Mouse (Mus musculus) embryonic facial prominence, embryonic 13.5 days (tissue): ENCODE data around the gene Zfp473. TPM values are rescaled to one million over a fixed set of nuclear protein-coding genes. Genes with fewer than 3 reads are reported as not detected.
"Not testable (repeated sequence)": the region's sequence is repeated elsewhere in the genome, so short reads cannot be mapped to it uniquely, and the experiment has no call there.

Experiments
- ATAC-seq: fragments of 200-750 bp; cut with Nextera tagmentation; 2 replicates; pipeline ENCODE4 v1.8.0; 2017; ENCODE audit warnings: low read depth; ENCODE audit not compliant: insufficient number of reproducible peaks, insufficient read depth, low FRiP score, low TSS enrichment
- H3K27ac ChIP-seq: fragments of 300-500 bp; sonication (generic); 2 replicates; pipeline ENCODE4 v1.5.1; 2015; ENCODE audit warnings: moderate library complexity, mild to moderate bottlenecking, inconsistent platforms
- H3K27me3 ChIP-seq: fragments of 300-500 bp; sonication (generic); 2 replicates; pipeline ENCODE4 v1.6.1; 2015; ENCODE audit warnings: mild to moderate bottlenecking, inconsistent platforms
- H3K36me3 ChIP-seq: fragments of 300-500 bp; sonication (generic); 2 replicates; pipeline ENCODE4 v1.6.1; 2015; ENCODE audit warnings: mild to moderate bottlenecking, inconsistent platforms
- H3K4me1 ChIP-seq: fragments of 300-500 bp; sonication (generic); 2 replicates; pipeline ENCODE4 v1.6.1; 2015; ENCODE audit warnings: inconsistent platforms
- H3K4me2 ChIP-seq: fragments of 300-500 bp; sonication (generic); 2 replicates; pipeline ENCODE4 v1.6.1; 2015; ENCODE audit warnings: moderate library complexity, mild to moderate bottlenecking, inconsistent platforms
- H3K4me3 ChIP-seq: fragments of 300-500 bp; sonication (generic); 2 replicates; pipeline ENCODE4 v1.5.1; 2015; ENCODE audit warnings: mild to moderate bottlenecking, inconsistent platforms
- H3K9ac ChIP-seq: fragments of 300-500 bp; sonication (generic); 2 replicates; pipeline ENCODE4 v1.6.1; 2015; ENCODE audit warnings: mild to moderate bottlenecking, inconsistent platforms
- H3K9me3 ChIP-seq: fragments of 300-500 bp; sonication (generic); 2 replicates; pipeline ENCODE4 v1.6.1; 2016; ENCODE audit warnings: inconsistent platforms
- WGBS: fragments of 180-500 bp; shearing (Covaris S2); methylation state at CpG from one replicate; pipeline ENCODE4 v1.1.7; 2015; ENCODE audit warnings: mixed read lengths; 5-methylcytosine and 5-hydroxymethylcytosine counted together
- polyA plus RNA-seq: library from polyadenylated mRNA; unstranded; fragments of >200 nt; fragmentation: Nextera tagmentation; extraction: Ambion mirVana; gene quantifications from 2 replicates; pipeline ENCODE4 v1.2.1, GENCODE M21; 2015

Zfp473 gene
- polyA plus RNA-seq, 1 experiment from 2014 or later = 2.0 TPM

GRCm38 (mm10) chr7:44709881-44710280, 41.0 kb downstream of the Zfp473 start:
- no peak overlapping the region for H3K9ac ChIP-seq
- no peak overlapping the region for H3K4me2 ChIP-seq
- no peak for ATAC-seq
- H3K4me1 ChIP-seq = no peaks in the 10 kb centered on the region
- no peak overlapping the region for H3K4me3 ChIP-seq
- no peaks in the 10 kb centered on the region for H3K9me3 ChIP-seq
- H3K27me3 ChIP-seq = no peaks in the 10 kb centered on the region
- no peak overlapping the region for H3K27ac ChIP-seq
- 81% methylated on average over 5 of the region's 5 CpGs for WGBS
- no peaks in the 10 kb centered on the region for H3K36me3 ChIP-seq

DNA sequence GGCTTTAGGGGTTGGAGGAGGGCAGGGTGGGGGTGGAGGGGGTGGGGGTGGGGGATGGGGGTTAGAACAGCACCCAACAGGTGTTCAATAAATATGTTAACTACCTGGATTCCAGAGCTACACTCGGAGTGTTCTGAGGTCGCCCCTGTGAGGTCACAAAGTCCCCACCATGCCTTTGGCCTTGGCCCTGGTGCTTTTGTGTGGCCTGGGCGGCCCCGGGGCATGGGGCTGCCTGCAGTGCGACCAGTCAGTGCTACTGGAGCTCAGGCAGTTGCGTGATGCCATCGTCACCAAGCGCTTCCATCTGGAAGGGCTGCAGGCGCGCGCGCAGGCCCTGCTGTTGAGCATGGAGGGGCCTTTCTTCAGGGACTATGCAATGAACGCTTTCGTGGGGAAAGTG, 42.3 kb downstream of the Zfp473 start, which contains the start of gene Izumo2:
TSS of gene Izumo2 (plus strand) at position 169 of the 400 bp plus-strand sequence.
- H3K4me3 ChIP-seq = no peak within 1 kb of the TSS
- H3K4me2 ChIP-seq = no peak within 1 kb of the TSS
- H3K4me1 ChIP-seq = no peaks in the 10 kb centered on the region
- WGBS = 69% methylated on average over 14 of the region's 14 CpGs
- no peaks in the 10 kb centered on the region for H3K9me3 ChIP-seq
- no peak within 1 kb of the TSS for H3K27ac ChIP-seq
- no peaks in the 10 kb centered on the region for H3K27me3 ChIP-seq
- no peak for ATAC-seq
- no peak within 1 kb of the TSS for H3K9ac ChIP-seq
- no peaks in the 10 kb centered on the region for H3K36me3 ChIP-seq

DNA sequence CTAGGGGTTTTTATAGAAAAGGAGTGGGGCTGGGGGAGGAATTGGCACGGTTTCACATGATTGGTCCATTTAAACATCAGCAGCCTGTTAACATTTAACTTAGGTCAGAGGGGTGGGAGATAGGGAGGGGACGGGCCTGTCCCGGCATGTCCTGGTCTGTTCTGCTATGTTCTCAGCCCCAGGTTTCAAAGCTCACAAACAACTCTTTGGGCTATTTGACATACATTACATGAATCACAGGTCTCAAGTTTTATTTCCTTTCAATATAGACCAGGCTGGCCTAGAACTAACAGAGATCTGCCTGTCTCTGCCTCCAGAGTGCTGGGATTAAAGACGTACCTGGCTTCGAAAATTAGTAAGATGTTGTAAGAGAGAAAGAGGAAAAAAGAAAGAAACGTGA, 42.8 kb downstream of the Zfp473 start:
- WGBS = 81% methylated on average over 6 of the region's 6 CpGs
- not testable (repeated sequence) for H3K4me1 ChIP-seq, H3K27me3 ChIP-seq, H3K4me2 ChIP-seq, H3K27ac ChIP-seq, H3K4me3 ChIP-seq, H3K36me3 ChIP-seq, H3K9me3 ChIP-seq, ATAC-seq, H3K9ac ChIP-seq

- 81% methylated on average over 5 of the region's 5 CpGs for WGBS
- no peak overlapping the region for H3K4me2 ChIP-seq
- H3K27me3 ChIP-seq = no peaks in the 10 kb centered on the region
- H3K36me3 ChIP-seq = no peaks in the 10 kb centered on the region
- H3K4me3 ChIP-seq = no peak overlapping the region
- no peak overlapping the region for H3K9ac ChIP-seq
- no peaks in the 10 kb centered on the region for H3K4me1 ChIP-seq
- ATAC-seq = no peak
- H3K9me3 ChIP-seq = no peaks in the 10 kb centered on the region
- H3K27ac ChIP-seq = no peak overlapping the region
Measured at GRCm38 (mm10) chr7:44707169-44707675, 43.6 kb downstream of the Zfp473 start.

DNA sequence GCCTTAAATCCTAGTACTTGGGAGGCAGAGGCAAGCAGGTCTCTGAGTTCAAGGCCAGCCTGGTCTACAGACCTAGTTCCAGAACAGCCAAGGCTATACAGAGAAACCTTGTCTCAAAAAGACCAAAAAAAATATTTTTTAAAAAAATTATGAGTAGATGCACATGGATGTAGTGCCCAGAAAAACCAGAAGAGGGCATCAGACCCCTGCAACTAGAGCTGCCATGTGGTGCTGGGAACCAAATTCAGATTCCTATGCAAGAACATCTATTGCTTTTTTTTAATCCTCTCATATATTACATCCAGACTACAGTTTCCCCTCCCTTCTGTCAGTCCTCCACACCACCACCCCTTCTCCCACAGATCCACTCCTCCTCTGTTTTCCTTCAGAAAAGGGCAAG, 44.5 kb downstream of the Zfp473 start:
- H3K4me3 ChIP-seq = no peak overlapping the region
- no peaks in the 10 kb centered on the region for H3K27me3 ChIP-seq
- H3K4me1 ChIP-seq = no peaks in the 10 kb centered on the region
- H3K27ac ChIP-seq = no peak overlapping the region
- no peaks in the 10 kb centered on the region for H3K36me3 ChIP-seq
- H3K9ac ChIP-seq = no peak overlapping the region
- no peak for ATAC-seq
- no peaks in the 10 kb centered on the region for H3K9me3 ChIP-seq
- H3K4me2 ChIP-seq = no peak overlapping the region

DNA sequence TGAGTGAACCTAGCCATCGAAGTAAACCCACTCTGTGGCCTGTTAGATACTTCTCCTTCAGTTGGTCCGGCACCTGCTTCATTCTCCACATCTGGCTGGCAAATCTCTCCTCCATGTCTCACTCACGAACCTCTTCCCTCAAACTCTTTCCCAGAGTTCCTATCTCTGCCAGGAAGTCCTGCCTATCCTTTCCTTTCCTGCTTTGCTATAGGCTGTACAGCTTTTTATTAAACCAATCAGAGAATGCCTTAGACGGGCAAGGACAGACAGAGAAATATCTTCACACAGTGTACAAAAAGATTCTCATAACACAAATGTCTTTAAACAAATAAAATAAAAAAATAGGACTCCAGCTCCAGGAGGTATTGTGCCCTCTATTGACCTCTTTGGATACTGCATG, 45.8 kb downstream of the Zfp473 start:
- Histone ChIP-seq H3K36me3 (no peaks in the 10 kb centered on the region), H3K9ac (no peak overlapping the region), H3K4me2 (no peak overlapping the region), H3K27me3 (no peaks in the 10 kb centered on the region), H3K9me3 (no peaks in the 10 kb centered on the region), H3K4me3 (no peak overlapping the region), H3K27ac (no peak overlapping the region), H3K4me1 (no peaks in the 10 kb centered on the region)
- 89% methylated on average over 4 of the region's 4 CpGs for WGBS
- ATAC-seq = no peak

DNA sequence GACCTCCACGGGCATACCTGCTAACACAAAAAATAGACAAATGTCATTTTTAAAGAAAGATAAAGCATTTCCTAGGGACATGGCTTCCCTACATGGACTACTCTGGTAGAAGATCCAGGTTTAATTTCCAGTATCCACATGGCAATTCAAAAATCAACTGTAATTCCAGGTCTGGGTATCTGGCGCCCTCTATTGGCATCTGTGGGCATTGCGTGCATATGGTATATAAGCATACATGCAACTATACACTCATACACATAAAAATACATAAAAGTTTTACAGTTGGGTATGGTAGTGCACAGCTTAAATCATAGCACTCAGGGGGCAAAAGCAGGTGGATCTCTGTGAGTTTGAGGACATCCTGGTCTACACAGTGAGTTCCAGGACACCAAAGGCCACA, 46.5 kb downstream of the Zfp473 start:
- no peaks in the 10 kb centered on the region for H3K9me3 ChIP-seq
- no peak overlapping the region for H3K4me3 ChIP-seq
- no peak overlapping the region for H3K27ac ChIP-seq
- ATAC-seq = no peak
- no peak overlapping the region for H3K4me2 ChIP-seq
- H3K4me1 ChIP-seq = no peaks in the 10 kb centered on the region
- H3K36me3 ChIP-seq = no peaks in the 10 kb centered on the region
- H3K27me3 ChIP-seq = no peaks in the 10 kb centered on the region
- 56% methylated on average over 3 of the region's 3 CpGs for WGBS
- no peak overlapping the region for H3K9ac ChIP-seq

GRCm38 (mm10) chr7:44702985-44703384, 47.9 kb downstream of the Zfp473 start:
- H3K27ac ChIP-seq = no peak overlapping the region
- 75% methylated on average over 8 of the region's 8 CpGs for WGBS
- ATAC-seq = no peak
- H3K27me3 ChIP-seq = peaks cover 4% of the 10 kb centered on the region
- no peak overlapping the region for H3K4me2 ChIP-seq
- no peak overlapping the region for H3K4me3 ChIP-seq
- H3K9me3 ChIP-seq = no peaks in the 10 kb centered on the region
- H3K36me3 ChIP-seq = no peaks in the 10 kb centered on the region
- H3K9ac ChIP-seq = no peak overlapping the region
- H3K4me1 ChIP-seq = no peaks in the 10 kb centered on the region

- no peak overlapping the region for H3K27ac ChIP-seq
- H3K4me3 ChIP-seq = no peak overlapping the region
- H3K9ac ChIP-seq = no peak overlapping the region
- H3K4me1 ChIP-seq = peaks cover 10% of the 10 kb centered on the region
- no peaks in the 10 kb centered on the region for H3K9me3 ChIP-seq
- no peaks in the 10 kb centered on the region for H3K36me3 ChIP-seq
- H3K4me2 ChIP-seq = no peak overlapping the region
- 7% methylated on average over 6 of the region's 6 CpGs for WGBS
- H3K27me3 ChIP-seq = peaks cover 4% of the 10 kb centered on the region
- ATAC-seq = 0 out of 2 replicates have a peak, but pooled peaks have one; percentile 17
Measured at GRCm38 (mm10) chr7:44701921-44702320, 48.9 kb downstream of the Zfp473 start.

DNA sequence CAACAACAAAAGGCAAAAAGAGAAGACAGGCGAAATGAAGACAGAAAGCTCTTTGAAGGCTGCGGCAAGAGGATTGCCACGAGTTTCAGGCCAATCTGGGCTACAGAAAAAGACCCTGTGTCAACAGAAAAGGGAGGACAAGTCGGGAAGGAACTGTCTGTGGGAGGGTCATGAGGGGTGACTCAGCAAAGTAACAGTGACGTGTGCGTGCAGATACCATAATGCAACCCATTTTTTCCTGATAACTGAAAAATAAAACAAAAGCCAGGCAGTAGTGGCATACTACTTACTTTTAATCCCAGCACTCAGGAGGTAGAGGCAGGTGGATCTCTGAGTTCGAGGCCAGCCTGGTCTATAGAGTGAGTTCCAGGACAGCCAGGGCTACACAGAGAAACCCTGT, 52.9 kb downstream of the Zfp473 start:
- no peak for ATAC-seq
- H3K4me2 ChIP-seq = no peak overlapping the region
- H3K27ac ChIP-seq = no peak overlapping the region
- H3K9me3 ChIP-seq = no peaks in the 10 kb centered on the region
- peaks cover 4% of the 10 kb centered on the region for H3K27me3 ChIP-seq
- H3K4me1 ChIP-seq = peaks cover 13% of the 10 kb centered on the region
- H3K36me3 ChIP-seq = no peaks in the 10 kb centered on the region
- no peak overlapping the region for H3K9ac ChIP-seq
- no peak overlapping the region for H3K4me3 ChIP-seq
- 60% methylated on average over 7 of the region's 7 CpGs for WGBS

DNA sequence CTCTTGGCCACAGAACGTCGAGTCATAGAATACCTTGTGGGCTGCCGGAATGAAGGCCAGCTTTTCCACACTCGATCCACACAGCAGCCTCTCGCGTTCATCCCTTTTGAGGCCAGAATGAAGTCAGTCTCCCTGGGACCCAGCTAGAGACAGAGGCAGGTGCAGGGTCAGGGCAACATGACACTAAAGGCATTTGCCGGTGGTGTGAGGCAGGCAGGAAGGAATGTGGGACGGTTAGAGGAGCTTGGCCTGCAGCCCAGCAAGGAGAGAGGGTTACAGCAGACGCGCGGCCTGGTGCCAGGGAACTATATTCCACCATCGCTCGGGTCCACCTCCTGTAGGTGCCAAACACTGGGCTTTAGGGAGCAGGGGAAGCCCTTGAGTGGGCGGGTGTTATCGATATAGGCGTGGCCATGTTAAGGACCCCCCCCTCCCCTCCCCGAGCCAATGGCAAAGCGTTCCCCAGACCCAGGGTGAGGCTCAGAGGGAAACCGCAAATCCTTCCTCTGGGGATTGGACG, 53.6 kb downstream of the Zfp473 start:
- 0 out of 2 replicates have a peak overlapping the region, but pooled peaks have one; percentile 3 for H3K4me3 ChIP-seq
- peak; percentile 59 for ATAC-seq
- no peak overlapping the region for H3K9ac ChIP-seq
- no peaks in the 10 kb centered on the region for H3K36me3 ChIP-seq
- H3K4me2 ChIP-seq = peak overlapping the region; percentile 37
- WGBS = 12% methylated on average over 20 of the region's 20 CpGs
- no peaks in the 10 kb centered on the region for H3K9me3 ChIP-seq
- peak overlapping the region; percentile 48; the same call in 1 of the 2 replicates for H3K27ac ChIP-seq
- H3K27me3 ChIP-seq = peaks cover 4% of the 10 kb centered on the region
- H3K4me1 ChIP-seq = peaks cover 13% of the 10 kb centered on the region

- no peak overlapping the region for H3K4me3 ChIP-seq
- H3K4me2 ChIP-seq = no peak overlapping the region
- WGBS = 88% methylated on average over 4 of the region's 4 CpGs
- peaks cover 4% of the 10 kb centered on the region for H3K27me3 ChIP-seq
- H3K27ac ChIP-seq = no peak overlapping the region
- H3K9ac ChIP-seq = no peak overlapping the region
- H3K4me1 ChIP-seq = peaks cover 13% of the 10 kb centered on the region
- H3K36me3 ChIP-seq = no peaks in the 10 kb centered on the region
- H3K9me3 ChIP-seq = no peaks in the 10 kb centered on the region
- no peak for ATAC-seq
Measured at GRCm38 (mm10) chr7:44695223-44695622, 55.6 kb downstream of the Zfp473 start.
